Mouse (Mus musculus) regulatory T cell (primary cell): ENCODE measurements around the gene Dna2.

Experiments
- in situ Hi-C: fragments of 300-600 bp; cut with MboI, MseI; formaldehyde crosslinking; loops from one replicate; pipeline ENCODE4 v1.15.1; 2025; ENCODE audit warnings: high pct_unique_total_duplicates

Gene Dna2

GRCm38 (mm10) chr10:62980039-62980954 is 33.5 kb downstream of the Dna2 start, which contains the start of gene Rufy2:
Gene Rufy2, plus strand, starts transcription at chr10:62980223.
- in situ Hi-C loops, result no loop called here

DNA sequence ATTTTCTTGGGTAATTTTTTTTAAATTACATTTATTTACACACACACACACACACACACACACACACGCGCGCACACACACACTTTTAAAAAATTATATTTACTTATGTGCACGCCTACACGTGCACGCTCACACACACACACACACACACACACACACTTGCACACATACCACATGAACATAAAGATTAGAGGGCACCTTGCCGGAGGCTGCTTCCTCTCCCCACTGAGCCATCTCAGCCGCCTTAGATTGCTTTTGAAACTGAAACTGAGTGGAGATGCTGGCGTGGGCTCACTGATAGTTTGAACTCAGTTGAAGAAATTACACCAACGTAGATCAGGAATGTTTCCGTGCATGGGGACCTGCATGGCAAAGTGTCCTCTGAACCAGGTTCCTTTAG is 37.2 kb downstream of the Dna2 start:
- in situ Hi-C loops, result no loop called here

DNA sequence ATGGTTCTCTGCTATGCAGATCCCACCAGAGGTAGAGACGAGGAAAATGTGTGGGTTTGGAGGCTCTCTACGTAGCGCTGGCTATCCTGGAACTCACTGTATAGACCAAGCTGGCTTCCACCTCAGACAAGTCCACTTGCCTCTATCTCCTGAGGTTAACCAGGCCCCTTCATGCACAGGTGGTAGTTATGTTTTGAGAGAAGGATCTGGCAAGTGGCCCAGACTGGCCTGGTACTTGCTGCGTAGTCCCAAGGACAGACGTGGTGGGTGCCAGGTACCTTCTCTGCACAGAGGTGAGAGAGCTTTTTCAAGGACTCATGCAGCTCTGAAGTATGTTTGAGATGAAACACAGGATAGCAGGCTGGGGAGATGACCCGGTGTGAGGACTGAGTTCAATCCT is 37.7 kb downstream of the Dna2 start:
- in situ Hi-C loops, result no loop called here

- in situ Hi-C loops, result no loop called here
These were observed 40.5 kb downstream of the Dna2 start for GRCm38 (mm10) chr10:62987341-62987740.

DNA sequence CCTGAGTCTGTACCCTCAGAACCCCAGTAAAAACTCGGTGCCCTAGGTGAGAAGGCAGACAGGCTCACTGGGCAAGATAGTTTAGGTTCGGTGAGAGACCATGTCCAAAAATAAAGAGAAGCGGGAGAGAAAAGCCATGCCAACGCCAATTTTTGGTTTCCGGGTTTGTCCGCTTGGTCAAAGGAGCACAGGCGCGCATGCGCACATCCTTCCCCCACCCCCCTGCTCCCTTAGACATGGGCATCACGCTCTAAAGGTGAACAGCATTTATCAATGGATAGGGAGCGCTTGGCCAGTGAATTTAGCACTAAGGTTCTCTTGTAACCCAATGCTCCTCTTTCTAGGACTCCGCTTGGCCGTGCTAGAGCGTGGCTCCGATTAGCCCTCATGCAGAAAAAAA is 43.8 kb downstream of the Dna2 start:
- in situ Hi-C loops, result no loop called here

GRCm38 (mm10) chr10:62993991-62994390 is 47.2 kb downstream of the Dna2 start:
- in situ Hi-C loops, result no loop called here

DNA sequence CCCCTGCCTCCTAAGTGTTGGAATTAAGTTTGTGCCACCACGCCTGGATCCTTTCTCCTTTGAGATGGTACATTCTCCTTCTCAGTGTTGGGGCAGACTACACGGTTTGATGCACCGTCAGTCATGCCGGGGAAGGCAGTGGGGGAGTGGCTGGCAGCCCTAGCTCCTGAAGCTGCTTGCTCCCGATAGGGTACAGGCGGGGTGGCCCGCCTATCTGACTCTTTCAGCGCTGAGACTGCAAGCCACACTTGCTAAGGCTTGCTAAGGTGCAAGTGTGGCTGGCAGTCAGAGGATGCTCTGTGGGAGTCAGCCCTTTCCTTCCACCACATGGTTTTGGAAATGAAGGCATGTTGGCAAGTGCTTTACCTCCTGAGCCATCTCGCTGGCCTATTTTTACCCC is 53.8 kb downstream of the Dna2 start:
- in situ Hi-C loops, result no loop called here

GRCm38 (mm10) chr10:63003252-63003651 is 56.4 kb downstream of the Dna2 start:
- in situ Hi-C loops, result no loop called here

DNA sequence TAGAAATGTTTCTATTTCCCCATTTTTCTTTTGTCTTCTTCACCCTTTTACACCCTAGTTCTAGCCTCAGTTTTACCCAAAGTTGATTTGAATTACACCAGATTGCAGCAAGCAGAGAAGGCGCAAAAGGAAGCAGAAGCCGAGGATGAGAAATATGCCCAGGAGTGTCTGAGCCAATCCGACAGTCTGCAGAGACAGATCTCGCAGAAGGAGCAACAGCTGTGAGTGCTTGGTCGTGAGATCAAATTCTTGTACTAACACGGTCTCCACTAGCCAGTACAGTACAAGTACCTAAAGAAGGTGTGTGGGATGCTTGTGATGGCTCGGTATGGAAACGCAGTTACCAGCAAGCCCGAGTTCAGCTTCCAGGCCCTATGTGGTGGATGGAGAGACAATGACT is 57.7 kb downstream of the Dna2 start:
- in situ Hi-C loops, result no loop called here

GRCm38 (mm10) chr10:63008193-63008592 is 61.4 kb downstream of the Dna2 start:
- in situ Hi-C loops, result no loop called here

DNA sequence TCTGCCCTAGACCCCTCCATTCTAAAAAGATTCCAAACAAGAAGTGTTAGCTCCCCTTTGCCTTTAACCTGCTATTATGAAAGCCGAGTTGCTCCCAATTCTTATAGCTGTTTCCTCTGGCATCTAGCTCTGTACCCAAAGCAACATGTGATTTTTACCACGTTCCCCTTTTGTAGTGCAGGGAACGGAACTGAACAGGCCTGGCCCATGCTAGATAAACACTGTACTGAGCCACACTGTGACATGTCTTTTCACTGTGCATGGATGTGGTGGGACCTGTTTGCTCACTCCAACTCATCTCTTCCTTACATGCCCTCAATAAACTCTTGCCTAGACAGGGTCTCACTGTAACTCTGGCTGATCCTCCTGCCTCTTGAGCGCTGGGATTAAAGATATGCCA is 63.4 kb downstream of the Dna2 start:
- in situ Hi-C loops, result no loop called here

- in situ Hi-C loops, result no loop called here
These were observed 64.7 kb downstream of the Dna2 start for GRCm38 (mm10) chr10:63011556-63011955.

DNA sequence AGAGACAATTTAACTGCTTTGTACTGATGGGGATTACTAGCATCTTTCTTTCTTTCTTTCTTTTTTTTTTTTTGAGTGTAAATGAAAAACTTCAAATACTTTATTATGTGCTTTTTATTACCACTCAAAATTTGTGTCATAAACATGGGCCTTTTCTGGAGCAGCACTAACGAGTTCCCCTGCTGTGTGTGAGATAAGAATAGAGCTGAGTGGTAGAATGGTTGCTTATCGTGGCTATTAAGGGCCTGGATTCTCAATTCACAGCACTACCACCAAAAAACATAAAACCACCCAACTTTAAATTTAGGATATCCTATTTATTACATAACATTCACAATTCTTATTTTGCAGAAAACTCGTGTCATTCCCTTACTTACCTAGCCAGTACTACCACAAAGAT is 66.7 kb downstream of the Dna2 start:
- in situ Hi-C loops, result no loop called here

DNA sequence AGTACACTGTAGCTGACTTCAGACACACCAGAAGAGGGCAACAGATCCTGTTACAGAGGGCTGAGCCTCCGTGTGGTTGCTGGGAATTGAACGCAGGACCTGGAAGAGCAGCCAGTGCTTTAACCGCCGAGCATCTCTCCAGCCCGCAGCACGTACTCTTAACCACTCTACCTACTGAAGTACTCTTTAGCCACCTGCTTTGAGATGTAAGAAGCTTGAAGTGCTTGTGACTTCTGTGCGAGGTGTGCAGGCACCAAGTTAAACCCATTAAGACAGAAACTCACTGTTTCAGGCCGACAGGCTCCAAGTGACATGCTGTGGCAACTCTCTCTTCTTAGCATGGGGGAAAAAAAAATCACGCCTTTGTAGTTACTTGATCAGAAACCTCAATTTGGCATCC is 67.3 kb downstream of the Dna2 start:
- in situ Hi-C loops, result no loop called here

DNA sequence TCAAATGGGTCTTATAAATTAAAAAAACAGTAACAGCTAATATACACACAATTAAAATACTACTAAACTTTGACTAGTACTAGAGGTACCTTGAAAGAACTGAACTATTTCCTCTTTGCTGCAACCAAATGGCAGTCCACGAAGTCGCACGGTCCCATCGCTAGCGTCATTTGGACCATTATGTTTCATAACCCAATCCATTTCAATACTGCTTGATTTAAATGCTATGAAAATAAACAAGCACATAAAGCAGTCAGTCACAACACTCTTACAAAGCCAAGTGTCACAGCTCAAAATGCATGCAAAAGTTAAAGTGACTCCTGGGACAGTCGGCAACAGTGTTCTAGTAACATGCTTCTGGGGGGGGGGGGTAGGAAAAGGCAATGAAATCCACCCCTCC is 72.5 kb downstream of the Dna2 start:
- in situ Hi-C loops, result no loop called here

DNA sequence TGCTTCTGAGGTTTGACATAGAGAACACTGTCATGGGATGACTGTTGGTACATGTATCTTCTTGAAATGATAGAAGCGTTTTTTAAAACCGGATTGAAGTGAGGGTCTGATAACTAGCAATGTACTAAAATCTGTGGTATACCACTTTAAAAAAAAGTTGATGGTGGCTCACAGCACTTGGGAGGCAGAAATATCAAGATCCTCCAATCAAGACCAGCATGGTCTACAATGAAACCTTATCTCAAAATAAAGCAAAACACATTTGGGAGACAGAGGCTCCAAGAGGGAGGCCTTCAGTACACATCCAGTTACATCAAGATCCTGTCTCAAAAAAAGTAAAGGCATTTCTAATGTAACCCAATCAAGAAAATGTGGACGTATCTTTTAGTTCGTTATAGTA is 74.9 kb downstream of the Dna2 start:
- in situ Hi-C loops, result no loop called here

GRCm38 (mm10) chr10:63022541-63023120 is 75.8 kb downstream of the Dna2 start:
- in situ Hi-C loops, result no loop called here

GRCm38 (mm10) chr10:63023121-63023748 is 76.4 kb downstream of the Dna2 start:
- in situ Hi-C loops, result no loop called here
